Mouse (Mus musculus) olfactory bulb, adult 2 months (tissue): ENCODE results near the gene Vmn1r85.

Experiments used
- CTCF ChIP-seq: fragments of 200-500 bp; IDR thresholded peaks from 2 replicates; pipeline ENCODE4 v1.5.1; 2012; ENCODE audit warnings: low read depth, mild to moderate bottlenecking, low read length, moderate library complexity; ENCODE audit not compliant: insufficient read depth
- POLR2A ChIP-seq: fragments of 200-500 bp; IDR thresholded peaks from 2 replicates; pipeline ENCODE4 v1.6.1; 2012; ENCODE audit warnings: mild to moderate bottlenecking, low read depth, low read length, moderate library complexity; ENCODE audit not compliant: insufficient read depth

GRCm38 (mm10) chr7:13036806-13037205, 58.2 kb downstream of the Vmn1r85 start:
- TF ChIP-seq CTCF, result no peak
- TF ChIP-seq POLR2A, result no peak
